Mouse (Mus musculus) midbrain, embryonic 11.5 days (tissue): ENCODE data around the gene Tlx3. TPM values are rescaled to one million over a fixed set of nuclear protein-coding genes. Genes with fewer than 3 reads are reported as not detected.

Experiments used
- ATAC-seq: fragments of 200-750 bp; cut with Nextera tagmentation; 2 replicates; pipeline ENCODE4 v1.8.0; 2017; ENCODE audit warnings: moderate TSS enrichment, moderate library complexity; ENCODE audit not compliant: low FRiP score
- DNase-seq: peaks from one replicate; pipeline ENCODE4 v3.0.0; 2015; ENCODE audit warnings: low spot score; ENCODE audit errors: missing footprints
- H3K27ac ChIP-seq: fragments of 300-500 bp; sonication (generic); 2 replicates; pipeline ENCODE4 v1.5.1; 2014; ENCODE audit warnings: low read depth, low read length
- H3K27me3 ChIP-seq: fragments of 300-500 bp; sonication (generic); 2 replicates; pipeline ENCODE4 v1.6.1; 2014; ENCODE audit warnings: mild to moderate bottlenecking, low read length, moderate library complexity, mixed read lengths; ENCODE audit not compliant: control insufficient read depth, insufficient read depth
- H3K36me3 ChIP-seq: fragments of 300-500 bp; sonication (generic); 2 replicates; pipeline ENCODE4 v1.6.1; 2014; ENCODE audit warnings: mild to moderate bottlenecking, low read length, moderate library complexity, mixed read lengths; ENCODE audit not compliant: control insufficient read depth, insufficient read depth
- H3K4me1 ChIP-seq: fragments of 300-500 bp; sonication (generic); 2 replicates; pipeline ENCODE4 v1.6.1; 2014; ENCODE audit warnings: low read length; ENCODE audit not compliant: control insufficient read depth, insufficient read depth
- H3K4me2 ChIP-seq: fragments of 300-500 bp; sonication (generic); 2 replicates; pipeline ENCODE4 v1.6.1; 2014; ENCODE audit warnings: mild to moderate bottlenecking, moderate library complexity
- H3K4me3 ChIP-seq: fragments of 300-500 bp; sonication (generic); 2 replicates; pipeline ENCODE4 v1.5.1; 2014; ENCODE audit warnings: low read depth, low read length
- H3K9ac ChIP-seq: fragments of 300-500 bp; sonication (generic); 2 replicates; pipeline ENCODE4 v1.6.1; 2014; ENCODE audit warnings: low read length
- H3K9me3 ChIP-seq: fragments of 300-500 bp; sonication (generic); 2 replicates; pipeline ENCODE4 v1.6.1; 2016; ENCODE audit warnings: low read length; ENCODE audit not compliant: control insufficient read depth
- WGBS: fragments of 180-500 bp; shearing (Covaris S2); extraction: QIAGEN DNeasy Blood & Tissue Kit; methylation state at CpG from one replicate; pipeline ENCODE4 v1.1.7; 2014; 5-methylcytosine and 5-hydroxymethylcytosine counted together
- polyA plus RNA-seq: library from polyadenylated mRNA; unstranded; fragments of >200 nt; fragmentation: Nextera tagmentation; extraction: Ambion mirVana; gene quantifications from 2 replicates; pipeline ENCODE4 v1.2.1, GENCODE M21; 2014

The Tlx3 gene
- polyA plus RNA-seq, 1 experiment from 2014 or later: 2.9 TPM

DNA sequence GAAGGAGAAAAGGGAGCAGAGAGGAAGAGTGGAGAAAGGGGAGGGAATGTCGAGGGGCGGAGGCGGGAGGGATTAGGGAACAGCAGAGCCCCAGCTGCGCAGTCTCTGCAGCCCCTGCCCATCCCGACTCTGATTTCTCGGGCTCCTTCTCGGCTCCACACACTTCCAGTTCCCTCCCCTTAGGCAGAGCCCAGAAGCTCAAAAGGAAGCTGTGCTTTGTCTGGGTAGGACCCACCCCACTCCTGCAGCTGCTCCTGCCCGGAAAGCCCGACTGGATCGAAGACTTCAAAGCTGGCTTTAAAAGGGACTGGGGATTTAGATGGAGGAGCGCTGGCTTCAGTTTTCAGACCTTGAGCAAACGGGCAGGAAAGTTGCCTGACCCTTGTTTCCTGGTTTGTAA, 9.7 kb downstream of the Tlx3 start:
- Histone ChIP-seq H3K4me3 (no peak overlapping the region), H3K9me3 (no peaks in the 10 kb centered on the region; the same call in 1 of the 2 replicates), H3K27ac (no peak overlapping the region), H3K9ac (no peak overlapping the region), H3K4me2 (peak overlapping the region; percentile 32; the same call in 1 of the 2 replicates), H3K27me3 (peaks cover 57% of the 10 kb centered on the region), H3K36me3 (no peaks in the 10 kb centered on the region), H3K4me1 (peaks cover 3% of the 10 kb centered on the region; the same call in 1 of the 2 replicates)
- ATAC-seq (peak; percentile 83), DNase-seq (peak; percentile 94)
- 1% methylated on average over 10 of the region's 12 CpGs for WGBS

DNA sequence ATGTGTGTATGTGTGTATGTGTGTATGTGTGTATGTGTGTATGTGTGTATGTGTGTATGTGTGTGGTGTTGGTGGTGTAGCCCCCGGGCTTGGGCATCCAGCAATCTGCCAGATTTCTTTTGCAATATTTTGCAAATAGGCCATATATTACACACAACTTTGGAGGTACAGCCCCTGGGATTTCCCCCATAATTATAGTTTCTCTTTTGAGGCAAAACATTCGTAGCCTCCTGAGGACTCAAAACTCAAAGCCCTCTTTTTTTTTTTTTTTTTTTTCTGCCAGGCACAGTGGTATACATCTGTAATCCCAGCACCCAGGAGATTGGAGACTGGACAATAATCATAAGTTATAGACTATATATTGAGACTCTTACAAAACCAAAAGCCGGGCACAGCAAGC, 21.6 kb downstream of the Tlx3 start:
- no peak for DNase-seq
- H3K4me2 ChIP-seq: no peak overlapping the region
- H3K27ac ChIP-seq: no peak overlapping the region
- no peaks in the 10 kb centered on the region for H3K9me3 ChIP-seq
- no peak for ATAC-seq
- no peaks in the 10 kb centered on the region for H3K36me3 ChIP-seq
- peaks cover 15% of the 10 kb centered on the region for H3K4me1 ChIP-seq
- WGBS: 85% methylated on average over 3 of the region's 3 CpGs
- no peak overlapping the region for H3K9ac ChIP-seq
- H3K4me3 ChIP-seq: no peak overlapping the region
- H3K27me3 ChIP-seq: no peaks in the 10 kb centered on the region; the same call in 1 of the 2 replicates

DNA sequence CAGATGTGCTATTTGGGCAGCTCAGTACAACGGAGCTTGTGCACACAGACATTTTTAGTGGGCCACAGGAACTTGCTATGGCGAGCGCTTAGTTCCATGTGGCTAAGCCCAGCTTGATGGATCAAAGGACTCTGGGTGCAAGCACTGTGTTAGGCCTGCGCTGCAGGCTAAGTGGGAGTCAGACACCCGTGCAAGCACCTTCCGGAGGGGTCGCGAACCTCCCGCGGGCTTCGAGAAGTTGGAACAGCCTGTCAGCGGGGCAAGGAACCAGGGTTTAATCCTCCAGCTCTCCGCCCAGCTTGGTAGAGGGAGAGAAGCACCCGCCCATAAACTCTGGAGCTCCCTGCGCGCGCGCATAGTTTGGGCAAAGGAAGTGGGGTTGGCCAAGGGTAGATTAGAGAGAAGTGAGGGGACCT, 22.7 kb downstream of the Tlx3 start:
- peak; percentile 52 for ATAC-seq
- Histone ChIP-seq H3K36me3 (no peaks in the 10 kb centered on the region), H3K27ac (no peak overlapping the region), H3K4me2 (peak overlapping the region; percentile 47), H3K27me3 (no peaks in the 10 kb centered on the region; the same call in 1 of the 2 replicates), H3K4me1 (peaks cover 15% of the 10 kb centered on the region), H3K4me3 (peak overlapping the region; percentile 20; the same call in 1 of the 2 replicates), H3K9ac (peak overlapping the region; percentile 24; the same call in 1 of the 2 replicates), H3K9me3 (no peaks in the 10 kb centered on the region)
- DNase-seq: peak; percentile 92
- WGBS: under 1% methylated on average over 18 of the region's 18 CpGs

DNA sequence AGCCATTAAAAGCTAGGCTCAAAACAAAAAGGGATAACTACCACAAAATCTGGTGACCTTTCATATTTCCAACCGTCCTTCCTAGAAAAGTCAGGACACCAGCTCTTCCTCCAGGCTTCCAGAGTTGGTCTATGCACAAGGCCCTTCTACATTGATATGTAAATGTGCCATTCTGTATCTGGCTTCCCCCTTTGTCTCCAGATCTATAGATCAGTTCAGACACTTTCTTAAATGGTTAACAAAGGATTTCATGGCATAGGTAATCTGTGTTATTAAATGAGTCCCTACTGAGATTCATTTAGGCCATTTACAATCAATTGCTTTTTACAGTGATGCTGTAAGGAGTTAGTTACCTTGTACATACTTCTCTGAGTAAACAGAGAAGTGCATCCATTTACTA, 23.6 kb downstream of the Tlx3 start:
- no peak overlapping the region for H3K27ac ChIP-seq
- H3K4me2 ChIP-seq: no peak overlapping the region
- no peaks in the 10 kb centered on the region; the same call in 1 of the 2 replicates for H3K27me3 ChIP-seq
- WGBS: 23% methylated on average over 1 of the region's 1 CpGs
- peaks cover 15% of the 10 kb centered on the region for H3K4me1 ChIP-seq
- H3K36me3 ChIP-seq: no peaks in the 10 kb centered on the region
- no peak overlapping the region for H3K4me3 ChIP-seq
- no peak for ATAC-seq
- H3K9me3 ChIP-seq: no peaks in the 10 kb centered on the region
- no peak overlapping the region for H3K9ac ChIP-seq
- peak; percentile 80 for DNase-seq

DNA sequence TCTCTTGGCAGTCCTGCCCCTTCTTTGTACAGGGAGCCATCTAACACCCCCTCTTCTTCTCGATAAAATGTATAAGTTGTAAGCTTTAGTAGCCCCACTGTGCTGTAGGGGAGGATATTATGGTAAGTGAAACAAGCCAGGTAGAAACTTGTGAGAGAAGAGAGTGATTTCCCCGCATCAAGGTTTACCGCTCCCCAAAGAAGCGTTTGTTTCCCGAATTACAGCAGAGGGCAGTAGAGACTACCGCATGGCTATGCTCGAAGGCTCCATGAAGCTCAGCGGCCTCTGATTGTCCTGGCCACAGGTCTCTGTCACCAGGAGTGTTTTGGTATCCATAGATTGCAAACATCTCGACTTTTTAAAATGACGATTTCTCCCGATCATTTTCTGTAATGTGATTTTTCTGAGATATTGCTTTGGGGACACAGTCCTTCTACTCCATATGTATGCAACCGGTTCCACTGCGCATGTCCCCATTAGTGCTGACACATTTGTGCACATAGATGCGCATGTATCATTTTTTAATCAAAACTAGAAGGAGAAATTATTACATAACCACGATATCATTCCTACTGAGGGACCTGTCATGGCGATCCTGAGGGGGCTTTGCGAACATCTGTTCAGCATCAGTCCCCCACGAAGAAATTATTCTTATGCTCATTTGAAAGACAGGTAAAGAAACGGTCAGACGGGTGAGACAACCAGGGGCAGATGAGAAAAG, 26.7 kb downstream of the Tlx3 start:
- peak; percentile 91 for DNase-seq
- no peak overlapping the region for H3K9ac ChIP-seq
- H3K27me3 ChIP-seq: no peaks in the 10 kb centered on the region; the same call in 1 of the 2 replicates
- no peak overlapping the region for H3K4me3 ChIP-seq
- H3K4me2 ChIP-seq: no peak overlapping the region
- H3K9me3 ChIP-seq: no peaks in the 10 kb centered on the region
- WGBS: 32% methylated on average over 20 of the region's 20 CpGs
- ATAC-seq: peak; percentile 78; the same call in 1 of the 2 replicates
- H3K36me3 ChIP-seq: no peaks in the 10 kb centered on the region
- H3K27ac ChIP-seq: no peak overlapping the region
- H3K4me1 ChIP-seq: peaks cover 15% of the 10 kb centered on the region

DNA sequence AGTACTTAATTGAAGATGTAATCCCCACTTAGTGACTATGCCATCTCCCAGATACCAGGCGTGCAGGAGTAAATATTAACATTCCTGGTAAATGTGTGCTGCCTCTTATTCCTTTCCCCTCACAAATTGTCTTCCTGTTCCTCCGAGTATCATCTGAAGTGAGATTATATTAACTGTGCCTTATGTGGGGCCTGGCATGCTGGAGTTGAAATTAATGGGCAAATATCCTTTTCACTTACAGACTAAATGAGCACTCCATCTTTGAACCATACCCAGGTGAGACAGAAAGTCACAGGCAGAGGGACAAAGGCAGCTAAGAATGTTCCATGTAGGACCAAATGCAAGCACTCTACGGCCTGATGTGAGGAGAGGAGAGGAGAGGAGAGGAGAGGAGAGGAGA, 27.6 kb downstream of the Tlx3 start:
- H3K27ac ChIP-seq: no peak overlapping the region
- H3K36me3 ChIP-seq: no peaks in the 10 kb centered on the region
- H3K4me1 ChIP-seq: peaks cover 12% of the 10 kb centered on the region
- H3K9me3 ChIP-seq: no peaks in the 10 kb centered on the region
- no peak for ATAC-seq
- no peak overlapping the region for H3K9ac ChIP-seq
- no peak overlapping the region for H3K4me2 ChIP-seq
- WGBS: 73% methylated on average over 2 of the region's 3 CpGs
- H3K4me3 ChIP-seq: no peak overlapping the region
- no peaks in the 10 kb centered on the region; the same call in 1 of the 2 replicates for H3K27me3 ChIP-seq
- no peak for DNase-seq

DNA sequence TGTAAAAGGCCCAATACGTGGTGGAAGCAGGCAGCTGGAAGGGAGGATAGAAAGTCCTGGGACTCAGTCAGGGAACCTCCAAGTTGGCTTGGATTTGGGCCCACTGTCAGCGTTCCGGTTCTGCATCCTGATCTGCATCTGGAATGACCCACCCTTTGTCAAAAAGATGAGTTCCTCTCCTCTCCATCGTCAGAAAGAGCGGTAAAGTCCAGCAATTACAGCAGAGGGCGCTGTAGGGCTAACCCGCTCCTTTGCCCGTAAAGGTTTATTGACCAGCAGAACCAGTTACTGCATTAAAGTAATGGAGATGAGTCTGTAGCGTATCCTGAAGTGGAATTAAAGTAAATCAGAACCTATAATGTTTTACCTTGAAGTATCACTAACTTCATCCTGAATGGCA, 32.9 kb downstream of the Tlx3 start:
- no peak overlapping the region for H3K9ac ChIP-seq
- 16% methylated on average over 9 of the region's 9 CpGs for WGBS
- no peak for ATAC-seq
- DNase-seq: peak; percentile 96
- H3K27me3 ChIP-seq: no peaks in the 10 kb centered on the region
- no peaks in the 10 kb centered on the region for H3K4me1 ChIP-seq
- no peak overlapping the region for H3K27ac ChIP-seq
- no peaks in the 10 kb centered on the region for H3K9me3 ChIP-seq
- no peak overlapping the region for H3K4me3 ChIP-seq
- H3K36me3 ChIP-seq: no peaks in the 10 kb centered on the region
- no peak overlapping the region for H3K4me2 ChIP-seq

DNA sequence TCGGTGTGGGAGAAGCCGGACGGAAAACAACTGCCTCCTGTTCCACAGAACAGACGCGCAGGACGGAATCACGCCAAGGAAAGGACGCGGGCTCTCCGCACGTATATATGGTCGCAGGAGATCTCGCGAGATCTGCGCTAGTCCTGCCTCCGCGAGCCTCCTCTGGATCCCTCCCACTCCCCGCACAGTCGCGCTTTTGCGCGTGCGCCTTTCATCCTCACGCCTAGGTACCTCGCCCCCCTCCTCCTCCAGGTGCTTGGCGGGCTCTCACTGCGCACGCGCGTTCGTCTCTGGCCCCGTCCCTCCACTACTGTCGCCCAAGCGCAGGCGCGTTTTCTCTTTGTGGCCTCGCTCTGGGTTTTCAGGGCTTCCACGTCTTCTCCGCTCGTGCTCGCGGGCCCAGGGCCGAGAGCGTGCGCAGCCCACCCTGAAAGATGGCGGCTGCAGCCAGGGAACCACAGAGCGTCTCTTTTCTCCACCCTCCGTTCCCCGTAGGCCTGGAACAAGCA, 40.3 kb downstream of the Tlx3 start, which contains the start of gene Npm1:
Gene Npm1 (minus strand): TSS at position 209 of the 509 bp plus-strand sequence.
- Histone ChIP-seq H3K27ac (peak within 1 kb of the TSS; percentile 93), H3K36me3 (peaks cover 3% of the 10 kb centered on the region; the same call in 1 of the 2 replicates), H3K9me3 (no peaks in the 10 kb centered on the region), H3K4me1 (peaks cover 4% of the 10 kb centered on the region; the same call in 1 of the 2 replicates), H3K9ac (peak within 1 kb of the TSS; percentile 97), H3K27me3 (no peaks in the 10 kb centered on the region), H3K4me2 (peak within 1 kb of the TSS; percentile 92), H3K4me3 (peak within 1 kb of the TSS; percentile 99)
- peak; percentile 97 for ATAC-seq
- DNase-seq: peak; percentile 100
- 3% methylated on average over 49 of the region's 49 CpGs for WGBS
